Mouse (Mus musculus) olfactory bulb, adult 2 months (tissue): Measurements from ENCODE around the gene Noxo1. TPM values are rescaled to one million over a fixed set of nuclear protein-coding genes. Genes with fewer than 3 reads are reported as not detected.

Source experiments
- H3K27ac ChIP-seq: fragments of 200-500 bp; 2 replicates; pipeline ENCODE4 v1.5.1; 2012; ENCODE audit warnings: low read depth, low read length; ENCODE audit not compliant: insufficient read depth
- H3K4me1 ChIP-seq: fragments of 200-500 bp; 2 replicates; pipeline ENCODE4 v1.6.1; 2012; ENCODE audit warnings: low read length; ENCODE audit not compliant: control insufficient read depth, insufficient read depth
- H3K4me3 ChIP-seq: fragments of 200-500 bp; 2 replicates; pipeline ENCODE4 v1.5.1; 2012; ENCODE audit warnings: mild to moderate bottlenecking, low read depth, low read length, moderate library complexity; ENCODE audit not compliant: insufficient read depth
- CTCF ChIP-seq: fragments of 200-500 bp; IDR thresholded peaks from 2 replicates; pipeline ENCODE4 v1.5.1; 2012; ENCODE audit warnings: low read depth, mild to moderate bottlenecking, low read length, moderate library complexity; ENCODE audit not compliant: insufficient read depth
- POLR2A ChIP-seq: fragments of 200-500 bp; IDR thresholded peaks from 2 replicates; pipeline ENCODE4 v1.6.1; 2012; ENCODE audit warnings: mild to moderate bottlenecking, low read depth, low read length, moderate library complexity; ENCODE audit not compliant: insufficient read depth
- WGBS: fragments of 180-500 bp; shearing (Covaris S2); methylation state at CpG from one replicate; pipeline ENCODE4 v1.1.7; 2018; 5-methylcytosine and 5-hydroxymethylcytosine counted together
- polyA plus RNA-seq: library from polyadenylated mRNA; stranded (reverse); fragments of >200 nt; gene quantifications from 2 replicates; pipeline ENCODE4 v1.2.4, GENCODE M21; 2012; ENCODE audit warnings: low replicate concordance; ENCODE audit not compliant: missing spikeins, insufficient read depth, insufficient read length

Noxo1 gene
- polyA plus RNA-seq, 1 experiment = not detected

DNA sequence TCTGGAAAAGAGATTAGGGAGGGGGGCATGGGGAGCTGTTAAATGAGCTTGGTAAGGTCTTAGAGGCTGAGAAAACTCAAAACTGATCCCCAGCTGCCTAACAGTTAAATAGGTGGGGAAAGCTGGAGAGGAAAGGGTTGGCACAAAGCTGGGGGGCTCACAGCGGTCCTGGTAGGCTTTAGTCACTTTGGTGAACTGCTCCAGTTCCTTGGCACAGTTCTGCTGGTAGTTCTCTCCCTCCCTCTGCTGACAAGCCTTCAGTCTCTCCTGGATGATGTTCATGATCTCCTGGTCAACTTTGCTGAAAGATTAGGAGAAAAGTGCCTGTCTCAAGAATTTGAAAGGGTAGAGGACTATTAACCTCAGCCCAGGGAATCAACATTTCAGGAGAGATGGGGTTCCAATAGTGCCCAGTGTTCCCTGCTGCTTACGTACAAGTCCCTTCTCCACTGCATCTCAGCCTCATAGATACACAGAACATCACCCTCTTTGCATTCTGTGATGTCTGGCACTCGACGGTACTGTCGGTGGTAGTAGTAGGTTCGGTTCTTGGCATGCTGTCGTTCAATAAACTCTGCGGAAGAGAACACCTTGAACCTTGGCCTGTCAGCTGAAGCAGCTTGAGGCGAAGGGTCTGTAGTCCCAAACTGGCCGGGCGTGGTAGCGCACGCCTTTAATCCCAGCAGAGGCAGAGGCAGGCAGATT, 26.3 kb downstream of the Noxo1 start:
- Histone ChIP-seq H3K4me3 (no peak overlapping the region), H3K27ac (no peak overlapping the region), H3K4me1 (peaks cover 10% of the 10 kb centered on the region)
- no peak for TF ChIP-seq POLR2A
- TF ChIP-seq CTCF = no peak
- WGBS = 37% methylated on average over 13 of the region's 13 CpGs

DNA sequence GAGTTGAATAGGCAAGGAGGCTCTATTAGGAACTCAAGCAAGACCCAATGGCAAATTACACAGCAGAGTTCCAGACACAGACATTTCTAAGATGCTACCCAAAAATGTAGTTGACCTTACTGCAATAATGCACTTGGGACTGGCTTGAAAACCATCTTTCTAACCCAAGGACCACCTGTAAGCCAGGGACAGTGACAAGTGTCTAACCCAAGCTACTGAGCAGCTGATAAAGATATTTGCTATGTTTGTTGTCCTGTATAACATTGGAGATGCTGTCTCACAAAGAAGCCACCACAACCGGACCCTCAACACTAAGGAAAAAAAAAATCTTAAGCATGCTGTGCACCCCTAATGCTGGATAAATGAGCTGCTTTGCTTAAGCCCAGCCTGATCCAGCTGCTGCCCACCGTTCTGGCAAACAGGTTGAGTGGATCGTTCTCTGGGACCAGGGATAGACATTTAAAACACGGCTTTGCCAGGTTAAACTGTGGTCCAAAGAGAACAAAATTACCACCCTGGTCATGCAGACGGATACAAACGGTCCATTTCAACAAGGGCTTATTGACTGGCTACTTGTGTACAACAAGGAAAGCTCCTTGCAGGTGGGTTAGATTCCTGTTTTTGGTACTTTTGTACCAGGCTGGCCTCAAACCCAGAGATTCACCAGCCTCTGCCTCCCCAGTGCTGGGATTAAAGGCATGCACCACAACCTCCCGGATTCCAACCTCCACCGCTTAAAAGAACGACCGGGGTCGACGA, 27.3 kb downstream of the Noxo1 start:
- H3K27ac ChIP-seq = no peak overlapping the region; the same call in 1 of the 2 replicates
- TF ChIP-seq CTCF (no peak), POLR2A (no peak)
- under 1% methylated on average over 12 of the region's 12 CpGs for WGBS

DNA sequence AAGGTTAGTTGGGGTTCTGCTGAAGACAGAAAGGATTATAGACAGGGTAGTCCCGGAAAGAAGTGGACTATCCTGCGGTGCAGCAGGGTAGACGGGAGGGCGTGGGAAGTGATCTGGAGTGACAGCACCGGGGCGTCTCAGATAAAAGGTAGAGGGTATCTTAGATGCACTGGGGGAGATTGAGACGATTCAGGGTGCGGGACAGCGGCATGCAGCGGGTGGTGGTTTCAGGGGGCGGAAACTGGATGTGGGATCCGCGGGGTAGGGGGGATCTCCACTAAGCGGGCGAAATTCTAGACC, 27.8 kb downstream of the Noxo1 start:
- under 1% methylated on average over 15 of the region's 15 CpGs for WGBS
- Histone ChIP-seq H3K27ac (peak overlapping the region; percentile 87), H3K4me1 (peaks cover 10% of the 10 kb centered on the region), H3K4me3 (peak overlapping the region; percentile 77)
- TF ChIP-seq CTCF (no peak), POLR2A (no peak)

More for the DNA sequence above, 27.3 kb downstream of the Noxo1 start:
- peaks cover 10% of the 10 kb centered on the region for H3K4me1 ChIP-seq
- H3K4me3 ChIP-seq = peak overlapping the region; percentile 77

DNA sequence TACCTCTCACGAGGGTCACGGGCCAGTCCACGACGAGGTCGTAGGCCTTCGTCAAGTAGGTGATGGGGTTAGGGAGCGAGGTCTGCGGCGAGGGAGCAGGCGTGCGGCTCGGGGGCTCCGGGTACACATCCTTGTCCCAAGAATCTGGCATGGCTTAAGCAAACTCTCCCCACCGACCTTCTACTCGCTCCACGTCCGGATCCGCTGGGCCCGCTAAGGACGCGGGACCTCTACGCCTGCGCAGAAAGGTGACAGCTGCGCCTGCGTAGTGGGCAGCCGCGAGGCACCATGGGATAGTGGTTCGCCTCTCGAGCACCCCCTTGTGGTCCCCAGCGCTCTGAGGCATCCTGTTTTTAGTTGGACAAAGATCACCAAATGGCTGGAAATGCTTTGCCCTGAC, 28.1 kb downstream of the Noxo1 start, which contains the start of gene Ndufb10:
Ndufb10 (minus strand) TSS at position 295 of the 400 bp plus-strand sequence.
- under 1% methylated on average over 30 of the region's 30 CpGs for WGBS
- peak within 1 kb of the TSS; percentile 77 for H3K4me3 ChIP-seq
- TF ChIP-seq CTCF (peak; percentile 51; the same call in 1 of the 2 replicates), POLR2A (peak; percentile 90)
- peaks cover 10% of the 10 kb centered on the region for H3K4me1 ChIP-seq
- H3K27ac ChIP-seq = peak within 1 kb of the TSS; percentile 87

DNA sequence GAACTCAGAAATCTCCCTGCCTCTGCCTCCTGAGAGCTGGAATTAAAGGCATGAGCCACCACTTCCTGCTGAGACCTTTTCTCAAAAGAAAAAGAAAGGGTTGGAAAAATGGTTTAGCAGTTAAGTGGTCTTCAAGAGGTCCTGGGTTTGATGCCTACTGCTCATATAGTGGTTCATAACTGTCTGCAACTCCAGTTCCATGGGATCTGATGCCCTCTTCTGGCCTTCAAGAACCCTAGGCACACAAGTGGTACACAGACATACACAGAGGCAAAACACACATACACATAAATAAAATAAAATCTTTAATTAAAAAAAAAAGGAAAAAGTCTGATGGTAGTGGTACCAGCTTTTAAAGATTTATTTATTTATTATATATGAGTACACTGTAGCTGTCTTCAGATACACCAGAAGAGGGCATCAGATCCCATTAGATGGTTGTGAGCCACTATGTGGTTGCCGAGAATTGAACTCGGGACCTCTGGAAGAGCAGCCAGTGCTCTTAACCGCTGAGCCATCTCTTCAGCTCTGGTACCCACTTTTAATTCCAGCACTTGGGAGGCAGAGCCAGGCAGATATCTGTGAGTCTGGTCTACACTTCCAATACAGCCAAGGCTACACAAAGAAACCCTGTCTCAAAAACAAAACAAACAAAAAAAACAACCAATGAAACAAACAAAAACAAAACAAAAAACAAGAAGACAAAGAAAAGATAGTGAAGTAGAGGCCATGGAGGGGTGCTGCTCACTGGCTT, 29.8 kb downstream of the Noxo1 start:
- Histone ChIP-seq H3K4me3 (no peak overlapping the region), H3K4me1 (peaks cover 10% of the 10 kb centered on the region), H3K27ac (no peak overlapping the region)
- WGBS = 70% methylated on average over 3 of the region's 3 CpGs
- TF ChIP-seq CTCF (no peak), POLR2A (no peak)

DNA sequence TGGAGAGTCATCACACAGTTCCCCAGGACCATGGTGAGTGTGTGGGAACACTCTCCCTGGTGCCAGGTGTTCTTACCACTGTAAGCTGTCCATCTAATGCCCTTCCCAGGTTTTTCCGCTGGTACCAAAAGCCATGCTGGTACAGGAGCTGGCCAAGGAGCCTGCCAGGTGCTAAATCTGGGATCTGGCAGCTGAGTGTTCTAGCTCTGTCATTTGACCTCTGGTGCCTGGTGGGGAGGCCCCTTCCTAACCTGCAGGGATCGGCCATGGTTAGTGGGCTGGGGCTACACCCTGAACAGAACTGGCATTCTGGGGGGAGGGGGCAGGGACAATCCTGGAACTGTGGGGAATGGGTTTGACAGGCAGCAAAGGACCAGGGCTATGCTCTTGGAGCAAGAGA, 31.6 kb downstream of the Noxo1 start, which contains the start of gene Rpl3l:
Rpl3l (plus strand) TSS at position 203 of the 400 bp plus-strand sequence.
- 81% methylated on average over 2 of the region's 2 CpGs for WGBS
- Histone ChIP-seq H3K4me3 (no peak within 1 kb of the TSS), H3K4me1 (peaks cover 5% of the 10 kb centered on the region), H3K27ac (no peak within 1 kb of the TSS)
- TF ChIP-seq POLR2A (no peak), CTCF (no peak)

DNA sequence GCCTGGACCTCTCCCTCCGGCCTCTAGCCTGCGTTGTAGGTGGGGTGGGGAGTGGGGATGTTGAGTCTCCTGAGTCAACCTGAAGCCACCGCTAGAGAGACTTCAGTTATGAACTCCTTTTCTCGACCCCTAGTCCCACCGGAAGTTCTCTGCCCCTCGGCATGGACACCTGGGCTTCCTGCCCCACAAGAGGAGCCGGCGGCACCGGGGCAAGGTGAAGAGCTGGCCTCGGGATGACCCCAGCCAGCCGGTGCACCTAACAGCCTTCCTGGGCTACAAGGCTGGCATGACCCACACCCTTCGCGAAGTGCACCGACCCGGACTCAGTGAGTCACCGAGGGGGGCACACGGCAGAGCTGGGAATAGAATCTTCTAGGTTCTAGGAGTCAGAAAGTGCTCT, 32.1 kb downstream of the Noxo1 start:
- no peak overlapping the region for H3K4me3 ChIP-seq
- 0 out of 2 replicates have a peak, but pooled peaks cover 3% of the 10 kb centered on the region for H3K4me1 ChIP-seq
- no peak for TF ChIP-seq CTCF
- TF ChIP-seq POLR2A = no peak
- WGBS = 76% methylated on average over 17 of the region's 17 CpGs
- H3K27ac ChIP-seq = no peak overlapping the region

DNA sequence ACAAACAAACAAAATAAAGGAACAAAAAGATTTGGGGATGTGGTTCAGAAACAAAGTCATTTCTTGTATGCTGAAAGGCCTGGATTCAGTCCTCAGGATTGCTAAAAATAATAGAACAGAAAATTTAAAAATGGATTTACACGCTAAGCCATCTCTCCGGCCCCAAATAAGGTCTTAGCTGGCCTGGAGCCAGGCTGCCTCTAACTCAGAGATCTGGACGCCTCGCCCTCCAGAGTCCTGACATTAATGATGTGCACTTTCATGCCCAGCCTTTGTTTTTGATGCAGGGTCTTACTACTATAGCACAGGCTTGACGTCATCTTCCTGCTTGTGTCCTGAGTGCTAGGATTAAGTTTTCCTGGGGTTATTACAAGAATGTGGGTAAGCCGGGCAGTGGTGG, 33.0 kb downstream of the Noxo1 start:
- H3K4me1 ChIP-seq = 0 out of 2 replicates have a peak, but pooled peaks cover 3% of the 10 kb centered on the region
- no peak overlapping the region for H3K27ac ChIP-seq
- WGBS = 73% methylated on average over 6 of the region's 6 CpGs
- no peak overlapping the region for H3K4me3 ChIP-seq
- no peak for TF ChIP-seq CTCF
- no peak for TF ChIP-seq POLR2A
